Mouse (Mus musculus): ENCODE data around the gene Cxcl1. TPM values are rescaled to one million over a fixed set of nuclear protein-coding genes. Genes with fewer than 3 reads are reported as not detected.
A peak's percentile ranks its signal among the peaks of the same experiment; 100 is the strongest.
"Not testable (repeated sequence)": the region's sequence is repeated elsewhere in the genome, so short reads cannot be mapped to it uniquely, and the experiment has no call there.

Cxcl1 gene
- polyA plus RNA-seq (2012; rRNA removed) (1.5 and 2.5 TPM in 2 replicates), polyA plus RNA-seq (2014; fragmentation: Nextera tagmentation; extraction: Ambion mirVana) (1.8 and 5.9 TPM in 2 replicates)

- WGBS (ENCODE audit: insufficient replicate concordance) = 15% methylated on average over 30 of the region's 30 CpGs
- ATAC-seq (ENCODE audit: insufficient read depth) = peak; percentile 75
- Histone ChIP-seq H3K27me3 (ENCODE audit: control insufficient read depth, insufficient read depth, low read length) (no peaks in the 10 kb centered on the region; the same call in 1 of the 2 replicates), H3K36me3 (replicated peaks; ENCODE audit: control insufficient read depth, insufficient read depth, low read depth) (no peaks in the 10 kb centered on the region), H3K9ac (replicated peaks) (0 out of 2 replicates have a peak within 1 kb of the TSS, but pooled peaks have one; percentile 9), H3K4me2 (ENCODE audit: low read depth) (peak within 1 kb of the TSS; percentile 41), H3K27ac (no peak within 1 kb of the TSS), H3K9me3 (ENCODE audit: control insufficient read depth, low read length) (no peaks in the 10 kb centered on the region), H3K4me3 (ENCODE audit: insufficient read depth in 1 of 2, low read depth in 2 of 2, low read length in 2 of 2) (peak within 1 kb of the TSS; percentile 7 to 33), H3K4me1 (replicated peaks; ENCODE audit: control insufficient read depth in 2 of 2, insufficient read depth in 2 of 2, low read length in 1 of 2) (no peaks in the 10 kb centered on the region)
- no peak for DNase-seq (ENCODE audit: low read depth in 3 of 3, low spot score in 3 of 3)
- TF ChIP-seq CTCF (IDR thresholded peaks at IDR 0.05; ENCODE audit: low read depth) (0 out of 2 replicates have a peak, but pooled peaks have one; percentile 8), EP300 (IDR thresholded peaks at IDR 0.05; ENCODE audit: low read depth) (no peak)
These were observed at the start of gene Cxcl1 for GRCm38 (mm10) chr5:90890519-90891463. Cxcl1 (plus strand) TSS chr5:90891241.

DNA sequence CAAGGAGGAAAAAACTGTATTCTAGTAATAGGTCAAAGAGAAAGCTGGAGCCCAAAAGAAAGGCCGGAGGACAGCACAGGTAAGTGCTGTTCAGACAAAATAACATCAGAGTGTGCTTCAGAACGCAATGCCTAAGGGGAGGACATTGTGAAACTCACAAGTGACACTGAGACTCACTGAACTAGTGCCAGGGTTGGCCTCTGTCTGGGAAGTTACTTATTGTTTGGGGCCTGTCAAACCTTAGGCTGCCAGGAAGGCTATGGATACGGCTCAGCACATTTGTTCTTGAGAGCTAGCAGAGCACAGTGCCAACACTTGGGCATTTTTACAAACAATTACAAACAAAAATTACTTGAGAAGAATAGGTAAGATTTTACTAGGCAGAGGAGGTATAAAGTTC, 47.1 kb upstream of the Cxcl1 start:
- WGBS (ENCODE audit: insufficient replicate concordance) = 67% methylated on average over 3 of the region's 3 CpGs
- Histone ChIP-seq H3K9ac (replicated peaks) (no peak overlapping the region), H3K4me3 (ENCODE audit: insufficient read depth in 1 of 2, low read depth in 2 of 2, low read length in 2 of 2) (no peak overlapping the region), H3K9me3 (ENCODE audit: control insufficient read depth, low read length) (no peaks in the 10 kb centered on the region), H3K36me3 (replicated peaks; ENCODE audit: control insufficient read depth, insufficient read depth, low read depth) (no peaks in the 10 kb centered on the region), H3K4me2 (ENCODE audit: low read depth) (no peak overlapping the region), H3K27ac (no peak overlapping the region), H3K4me1 (replicated peaks; ENCODE audit: control insufficient read depth in 2 of 2, insufficient read depth in 2 of 2, low read length in 1 of 2) (no peaks in the 10 kb centered on the region), H3K27me3 (ENCODE audit: control insufficient read depth, insufficient read depth, low read length) (no peaks in the 10 kb centered on the region)
- ATAC-seq (ENCODE audit: insufficient read depth) (no peak), DNase-seq (ENCODE audit: low read depth in 3 of 3, low spot score in 3 of 3) (no peak)
- TF ChIP-seq EP300 (IDR thresholded peaks at IDR 0.05; ENCODE audit: low read depth) (no peak), CTCF (IDR thresholded peaks at IDR 0.05; ENCODE audit: low read depth) (no peak)

GRCm38 (mm10) chr5:90850096-90850495, 40.9 kb upstream of the Cxcl1 start:
- not testable (repeated sequence) for H3K9ac ChIP-seq (replicated peaks); H3K4me2 ChIP-seq (ENCODE audit: low read depth); H3K9me3 ChIP-seq (ENCODE audit: control insufficient read depth, low read length); H3K27me3 ChIP-seq (ENCODE audit: control insufficient read depth, insufficient read depth, low read length); H3K27ac ChIP-seq; H3K36me3 ChIP-seq (replicated peaks; ENCODE audit: control insufficient read depth, insufficient read depth, low read depth); ATAC-seq (ENCODE audit: insufficient read depth); H3K4me1 ChIP-seq (replicated peaks; ENCODE audit: control insufficient read depth in 2 of 2, insufficient read depth in 2 of 2, low read length in 1 of 2); DNase-seq (ENCODE audit: low read depth in 3 of 3, low spot score in 3 of 3); H3K4me3 ChIP-seq (ENCODE audit: insufficient read depth in 1 of 2, low read depth in 2 of 2, low read length in 2 of 2)
- WGBS (ENCODE audit: insufficient replicate concordance) = 75% methylated on average over 7 of the region's 7 CpGs

DNA sequence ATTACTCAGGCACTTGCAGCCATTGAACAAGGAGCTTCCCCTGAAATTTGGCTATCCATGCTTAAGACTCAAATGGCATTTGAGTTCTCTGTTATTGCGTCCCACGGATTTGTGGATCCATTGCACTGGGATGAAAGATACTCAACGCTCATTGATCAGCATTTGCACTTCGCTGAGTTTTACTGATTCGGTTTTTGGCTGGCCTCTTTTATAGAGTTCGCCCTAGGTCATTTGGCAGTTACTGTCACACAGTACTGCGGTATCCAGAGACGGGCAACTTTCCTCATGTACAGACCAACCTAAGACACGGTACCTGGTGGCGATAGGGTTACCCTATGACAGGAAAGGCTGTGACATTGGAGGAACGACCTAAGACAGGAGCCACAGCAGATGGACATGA, 39.6 kb upstream of the Cxcl1 start:
- H3K36me3 ChIP-seq (replicated peaks; ENCODE audit: control insufficient read depth, insufficient read depth, low read depth); DNase-seq (ENCODE audit: low read depth in 3 of 3, low spot score in 3 of 3); H3K27ac ChIP-seq; H3K4me1 ChIP-seq (replicated peaks; ENCODE audit: control insufficient read depth in 2 of 2, insufficient read depth in 2 of 2, low read length in 1 of 2); H3K9ac ChIP-seq (replicated peaks); H3K4me3 ChIP-seq (ENCODE audit: insufficient read depth in 1 of 2, low read depth in 2 of 2, low read length in 2 of 2); ATAC-seq (ENCODE audit: insufficient read depth); H3K4me2 ChIP-seq (ENCODE audit: low read depth); H3K27me3 ChIP-seq (ENCODE audit: control insufficient read depth, insufficient read depth, low read length); H3K9me3 ChIP-seq (ENCODE audit: control insufficient read depth, low read length): not testable (repeated sequence)
- WGBS (ENCODE audit: insufficient replicate concordance) = 82% methylated on average over 11 of the region's 11 CpGs

- H3K4me2 ChIP-seq (ENCODE audit: low read depth) = no peak overlapping the region
- no peaks in the 10 kb centered on the region for H3K36me3 ChIP-seq (replicated peaks; ENCODE audit: control insufficient read depth, insufficient read depth, low read depth)
- ATAC-seq (ENCODE audit: insufficient read depth) (no peak), DNase-seq (ENCODE audit: low read depth in 3 of 3, low spot score in 3 of 3) (no peak)
- H3K9ac ChIP-seq (replicated peaks) = no peak overlapping the region
- no peaks in the 10 kb centered on the region for H3K27me3 ChIP-seq (ENCODE audit: control insufficient read depth, insufficient read depth, low read length)
- 57% methylated on average over 4 of the region's 4 CpGs for WGBS (ENCODE audit: insufficient replicate concordance)
- no peak for TF ChIP-seq CTCF (IDR thresholded peaks at IDR 0.05; ENCODE audit: low read depth)
- TF ChIP-seq EP300 (IDR thresholded peaks at IDR 0.05; ENCODE audit: low read depth) = no peak
- no peak overlapping the region for H3K27ac ChIP-seq
- H3K9me3 ChIP-seq (ENCODE audit: control insufficient read depth, low read length) = no peaks in the 10 kb centered on the region
- no peaks in the 10 kb centered on the region for H3K4me1 ChIP-seq (replicated peaks; ENCODE audit: control insufficient read depth in 2 of 2, insufficient read depth in 2 of 2, low read length in 1 of 2)
- no peak overlapping the region for H3K4me3 ChIP-seq (ENCODE audit: insufficient read depth in 1 of 2, low read depth in 2 of 2, low read length in 2 of 2)
These were observed 37.8 kb upstream of the Cxcl1 start for GRCm38 (mm10) chr5:90853206-90853605.

Measured in liver, embryonic 14.5 days (tissue).